Mouse (Mus musculus): ENCODE results near the gene Aqp3. TPM values are rescaled to one million over a fixed set of nuclear protein-coding genes. Genes with fewer than 3 reads are reported as not detected.
"Not testable (repeated sequence)": the region's sequence is repeated elsewhere in the genome, so short reads cannot be mapped to it uniquely, and the experiment has no call there.

The Aqp3 gene
- polyA plus RNA-seq, 1 experiment, result 12.0 TPM

DNA sequence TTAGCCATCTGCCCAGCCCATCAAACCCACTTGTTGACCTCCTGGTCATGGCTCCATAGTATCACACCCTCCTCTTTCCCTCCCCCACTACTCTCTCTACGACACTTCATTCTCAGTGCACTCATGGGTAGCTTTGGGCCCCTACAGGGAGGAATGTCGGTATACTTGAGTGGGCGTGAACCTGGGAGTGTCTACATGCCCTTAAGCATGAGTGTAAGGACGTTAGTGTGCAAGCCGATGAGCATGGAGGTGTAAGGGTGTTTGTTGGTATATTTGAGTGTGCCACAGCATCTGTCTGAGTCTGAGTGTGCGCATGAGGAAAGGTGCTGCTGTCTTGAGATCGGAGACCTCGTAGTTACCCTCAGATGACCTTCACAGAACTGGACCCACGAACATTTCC, 11.0 kb downstream of the Aqp3 start:
- WGBS, result 69% methylated on average over 9 of the region's 9 CpGs
- Histone ChIP-seq H3K27ac (ENCODE audit: control insufficient read depth, insufficient read depth, low read depth, low read length, poor library complexity) (peak overlapping the region; percentile 25; the same call in 1 of the 2 replicates), H3K4me3 (replicated peaks; ENCODE audit: control insufficient read depth, low read depth, low read length) (no peak overlapping the region), H3K4me1 (ENCODE audit: control insufficient read depth, insufficient read depth, low read length) (peaks cover 2% of the 10 kb centered on the region; the same call in 1 of the 2 replicates)
- TF ChIP-seq POLR2A (IDR thresholded peaks at IDR 0.05; ENCODE audit: borderline replicate concordance, control insufficient read depth, low read depth, low read length) (no peak), CTCF (IDR thresholded peaks at IDR 0.05; ENCODE audit: control insufficient read depth, insufficient read depth, low read length) (no peak)

DNA sequence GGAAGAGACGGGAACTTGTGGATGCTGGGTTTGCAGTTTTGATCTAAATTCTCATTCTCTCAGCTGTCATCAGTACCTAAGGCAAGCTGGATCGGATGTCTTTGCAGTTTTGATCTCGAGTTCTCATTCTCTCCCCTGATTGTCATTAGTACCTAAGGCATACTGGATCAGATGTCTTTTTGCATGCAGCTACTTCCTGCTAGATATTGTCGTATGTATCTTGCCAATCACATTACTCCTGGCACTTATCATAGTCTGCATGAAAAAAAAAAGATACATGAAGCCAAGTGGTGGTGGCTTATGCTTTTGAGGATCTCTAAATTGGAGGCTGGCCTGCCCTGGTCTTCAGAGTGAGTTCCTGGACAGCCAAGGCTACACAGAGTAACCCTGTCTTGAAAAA, 13.2 kb downstream of the Aqp3 start:
- Histone ChIP-seq H3K4me1 (ENCODE audit: control insufficient read depth, insufficient read depth, low read length) (peaks cover 2% of the 10 kb centered on the region; the same call in 1 of the 2 replicates), H3K4me3 (replicated peaks; ENCODE audit: control insufficient read depth, low read depth, low read length) (no peak overlapping the region), H3K27ac (ENCODE audit: control insufficient read depth, insufficient read depth, low read depth, low read length, poor library complexity) (no peak overlapping the region)
- 75% methylated on average over 4 of the region's 4 CpGs for WGBS
- TF ChIP-seq POLR2A (IDR thresholded peaks at IDR 0.05; ENCODE audit: borderline replicate concordance, control insufficient read depth, low read depth, low read length), result no peak
- no peak for TF ChIP-seq CTCF (IDR thresholded peaks at IDR 0.05; ENCODE audit: control insufficient read depth, insufficient read depth, low read length)

GRCm38 (mm10) chr4:41082803-41083202, 15.2 kb downstream of the Aqp3 start:
- not testable (repeated sequence) for H3K4me1 ChIP-seq (ENCODE audit: control insufficient read depth, insufficient read depth, low read length); H3K4me3 ChIP-seq (replicated peaks; ENCODE audit: control insufficient read depth, low read depth, low read length); H3K27ac ChIP-seq (ENCODE audit: control insufficient read depth, insufficient read depth, low read depth, low read length, poor library complexity)
- 55% methylated on average over 4 of the region's 4 CpGs for WGBS

GRCm38 (mm10) chr4:41081733-41082132, 16.2 kb downstream of the Aqp3 start:
- Histone ChIP-seq H3K27ac (ENCODE audit: control insufficient read depth, insufficient read depth, low read depth, low read length, poor library complexity) (no peak overlapping the region), H3K4me3 (replicated peaks; ENCODE audit: control insufficient read depth, low read depth, low read length) (no peak overlapping the region), H3K4me1 (ENCODE audit: control insufficient read depth, insufficient read depth, low read length) (no peaks in the 10 kb centered on the region; the same call in 1 of the 2 replicates)
- no peak for TF ChIP-seq CTCF (IDR thresholded peaks at IDR 0.05; ENCODE audit: control insufficient read depth, insufficient read depth, low read length)
- no peak for TF ChIP-seq POLR2A (IDR thresholded peaks at IDR 0.05; ENCODE audit: borderline replicate concordance, control insufficient read depth, low read depth, low read length)
- WGBS, result 69% methylated on average over 5 of the region's 5 CpGs

DNA sequence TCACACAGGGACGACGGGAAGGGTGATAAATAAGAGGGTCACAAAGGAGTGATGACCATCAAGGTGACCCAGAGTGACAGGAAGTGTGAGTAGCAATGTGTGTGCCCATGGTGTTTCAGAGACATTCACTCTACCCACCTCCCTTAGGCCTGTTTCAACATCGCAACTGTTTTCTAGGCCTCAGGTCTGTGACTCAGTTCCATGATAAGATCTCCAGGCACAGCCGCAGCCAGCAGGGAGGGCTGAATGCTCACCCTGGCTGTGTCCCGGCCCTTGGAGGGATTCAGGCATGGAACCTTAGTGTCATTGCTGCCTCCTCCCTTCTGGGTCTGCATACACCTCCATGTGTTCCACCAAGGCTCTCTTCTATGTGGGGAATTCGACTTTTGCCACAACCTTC, 19.3 kb downstream of the Aqp3 start:
- H3K27ac ChIP-seq (ENCODE audit: control insufficient read depth, insufficient read depth, low read depth, low read length, poor library complexity), result no peak overlapping the region
- H3K4me1 ChIP-seq (ENCODE audit: control insufficient read depth, insufficient read depth, low read length), result no peaks in the 10 kb centered on the region
- WGBS, result 66% methylated on average over 6 of the region's 6 CpGs
- TF ChIP-seq CTCF (IDR thresholded peaks at IDR 0.05; ENCODE audit: control insufficient read depth, insufficient read depth, low read length) (no peak), POLR2A (IDR thresholded peaks at IDR 0.05; ENCODE audit: borderline replicate concordance, control insufficient read depth, low read depth, low read length) (no peak)
- H3K4me3 ChIP-seq (replicated peaks; ENCODE audit: control insufficient read depth, low read depth, low read length), result no peak overlapping the region

- TF ChIP-seq CTCF (IDR thresholded peaks at IDR 0.05; ENCODE audit: control insufficient read depth, insufficient read depth, low read length) (no peak), POLR2A (IDR thresholded peaks at IDR 0.05; ENCODE audit: borderline replicate concordance, control insufficient read depth, low read depth, low read length) (no peak)
- H3K4me1 ChIP-seq (ENCODE audit: control insufficient read depth, insufficient read depth, low read length), result no peaks in the 10 kb centered on the region
- no peak overlapping the region for H3K4me3 ChIP-seq (replicated peaks; ENCODE audit: control insufficient read depth, low read depth, low read length)
- 79% methylated on average over 6 of the region's 6 CpGs for WGBS
- no peak overlapping the region for H3K27ac ChIP-seq (ENCODE audit: control insufficient read depth, insufficient read depth, low read depth, low read length, poor library complexity)
Observed at GRCm38 (mm10) chr4:41074461-41074860, 23.5 kb downstream of the Aqp3 start.

GRCm38 (mm10) chr4:41073008-41073817, 24.8 kb downstream of the Aqp3 start:
- 16% methylated on average over 12 of the region's 12 CpGs for WGBS
- no peaks in the 10 kb centered on the region for H3K4me1 ChIP-seq (ENCODE audit: control insufficient read depth, insufficient read depth, low read length)
- TF ChIP-seq POLR2A (IDR thresholded peaks at IDR 0.05; ENCODE audit: borderline replicate concordance, control insufficient read depth, low read depth, low read length), result no peak
- TF ChIP-seq CTCF (IDR thresholded peaks at IDR 0.05; ENCODE audit: control insufficient read depth, insufficient read depth, low read length), result no peak
- 0 out of 2 replicates have a peak overlapping the region, but pooled peaks have one; percentile 5 for H3K27ac ChIP-seq (ENCODE audit: control insufficient read depth, insufficient read depth, low read depth, low read length, poor library complexity)
- H3K4me3 ChIP-seq (replicated peaks; ENCODE audit: control insufficient read depth, low read depth, low read length), result no peak overlapping the region

- Histone ChIP-seq H3K27ac (ENCODE audit: control insufficient read depth, insufficient read depth, low read depth, low read length, poor library complexity) (no peak overlapping the region), H3K4me1 (ENCODE audit: control insufficient read depth, insufficient read depth, low read length) (no peaks in the 10 kb centered on the region), H3K4me3 (replicated peaks; ENCODE audit: control insufficient read depth, low read depth, low read length) (no peak overlapping the region)
- 74% methylated on average over 14 of the region's 14 CpGs for WGBS
- TF ChIP-seq CTCF (IDR thresholded peaks at IDR 0.05; ENCODE audit: control insufficient read depth, insufficient read depth, low read length), result no peak
- TF ChIP-seq POLR2A (IDR thresholded peaks at IDR 0.05; ENCODE audit: borderline replicate concordance, control insufficient read depth, low read depth, low read length), result no peak
Observed at GRCm38 (mm10) chr4:41071500-41072429, 26.2 kb downstream of the Aqp3 start.
